Mouse (Mus musculus): ENCODE measurements around the gene Asic2.

- no peak for TF ChIP-seq CTCF (IDR thresholded peaks at IDR 0.05; ENCODE audit: borderline replicate concordance, insufficient read depth, low read length)
- TF ChIP-seq POLR2A (IDR thresholded peaks at IDR 0.05; ENCODE audit: low read depth, low read length): no peak
Observed at GRCm38 (mm10) chr11:80858065-80858464, 1110.2 kb downstream of the Asic2 start, which contains the start of gene Spaca3.

Data from embryonic fibroblast, embryonic 13.5 days (primary cell).